Mouse (Mus musculus) spleen, adult 2 months (tissue): Measurements from ENCODE around the gene Phlpp1.

Source experiments
- CTCF ChIP-seq: fragments of 200-500 bp; IDR thresholded peaks from 2 replicates; pipeline ENCODE4 v1.5.1; 2011; ENCODE audit warnings: mild to moderate bottlenecking, inconsistent platforms; ENCODE audit not compliant: insufficient read depth, insufficient read length, insufficient replicate concordance; ENCODE audit errors: extremely low read depth
- POLR2A ChIP-seq: fragments of 200-500 bp; IDR thresholded peaks from 2 replicates; pipeline ENCODE4 v1.6.1; 2011; ENCODE audit warnings: low read depth, low read length, inconsistent platforms

GRCm38 (mm10) chr1:106201025-106201424 is 29.5 kb downstream of the Phlpp1 start:
- no peak for TF ChIP-seq CTCF
- TF ChIP-seq POLR2A, result no peak
